Mouse (Mus musculus): ENCODE results near the gene Rlbp1. TPM values are rescaled to one million over a fixed set of nuclear protein-coding genes. Genes with fewer than 3 reads are reported as not detected.

Gene Rlbp1
- total RNA-seq, 4 experiments from 2014 or later: not detected

GRCm38 (mm10) chr7:79376516-79377275 lies 10.2 kb downstream of the Rlbp1 start:
- no peak for DNase-seq (ENCODE audit: low spot score in 2 of 2)

DNA sequence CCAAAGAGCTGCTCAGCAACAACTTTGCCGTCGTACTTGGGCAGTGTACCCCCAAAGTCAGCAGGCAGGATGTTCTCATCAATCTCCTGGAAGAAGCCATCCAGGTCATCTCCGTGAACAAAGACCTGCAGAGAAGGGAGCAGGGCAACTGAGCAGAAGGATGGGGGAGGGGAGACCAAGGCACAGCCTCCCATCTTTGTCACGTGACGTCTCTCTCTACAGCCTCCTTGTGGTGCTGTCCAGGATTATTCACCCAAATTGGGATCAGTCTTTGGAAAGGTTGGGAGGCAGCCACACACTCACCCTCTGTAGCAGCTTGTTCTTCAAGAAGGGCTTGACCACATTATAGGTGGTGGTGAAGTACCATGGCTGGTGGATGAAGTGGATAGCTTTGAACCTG lies 11.3 kb downstream of the Rlbp1 start:
- no peak for DNase-seq (ENCODE audit: low spot score in 2 of 2)

DNA sequence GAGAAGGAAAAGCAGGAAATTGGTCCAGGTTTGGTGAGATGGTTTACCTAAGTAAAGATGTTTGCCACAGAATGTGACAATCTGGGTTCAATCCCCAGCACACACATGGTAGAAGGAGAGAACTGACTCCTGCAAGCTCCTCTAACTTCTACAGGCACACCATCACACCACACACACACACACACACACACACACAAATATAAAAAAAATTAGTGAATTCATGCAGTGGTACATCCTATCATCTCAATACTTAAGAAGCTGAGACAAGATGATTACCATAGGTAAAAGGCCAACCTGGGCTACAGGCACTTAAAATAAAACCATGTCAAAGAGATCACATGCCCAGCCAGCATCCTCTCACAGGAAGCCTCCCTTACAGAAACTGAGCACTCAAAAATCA lies 12.8 kb downstream of the Rlbp1 start:
- DNase-seq (ENCODE audit: low spot score in 2 of 2): no peak

DNA sequence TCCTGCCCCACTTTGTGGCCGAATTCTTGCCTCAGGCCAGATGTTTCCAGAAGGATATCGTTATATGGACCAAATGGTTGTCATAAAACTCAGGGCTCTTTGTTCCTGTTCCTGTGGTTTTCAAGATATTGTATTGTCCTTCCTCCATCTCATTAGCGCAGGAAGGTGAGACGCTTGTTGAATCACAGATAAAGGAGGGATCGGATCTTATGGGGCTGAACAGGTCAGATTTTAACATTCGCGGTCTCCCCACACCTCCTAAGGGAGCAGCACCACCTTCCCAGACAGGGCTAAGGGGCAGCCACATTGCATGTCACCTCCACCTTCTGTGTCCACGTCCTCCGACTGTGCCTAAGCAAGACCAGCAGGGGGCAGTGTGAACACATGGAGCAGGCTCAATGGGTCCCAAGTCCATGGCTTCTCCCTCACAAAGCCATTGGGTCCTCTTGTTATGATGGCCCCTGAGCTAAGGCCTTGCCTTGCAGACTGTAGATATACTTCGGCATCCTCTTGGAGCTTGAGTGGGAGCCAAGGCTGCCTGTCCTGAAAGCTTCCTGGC lies 15.4 kb downstream of the Rlbp1 start:
- DNase-seq (ENCODE audit: low spot score in 2 of 2): no peak

DNA sequence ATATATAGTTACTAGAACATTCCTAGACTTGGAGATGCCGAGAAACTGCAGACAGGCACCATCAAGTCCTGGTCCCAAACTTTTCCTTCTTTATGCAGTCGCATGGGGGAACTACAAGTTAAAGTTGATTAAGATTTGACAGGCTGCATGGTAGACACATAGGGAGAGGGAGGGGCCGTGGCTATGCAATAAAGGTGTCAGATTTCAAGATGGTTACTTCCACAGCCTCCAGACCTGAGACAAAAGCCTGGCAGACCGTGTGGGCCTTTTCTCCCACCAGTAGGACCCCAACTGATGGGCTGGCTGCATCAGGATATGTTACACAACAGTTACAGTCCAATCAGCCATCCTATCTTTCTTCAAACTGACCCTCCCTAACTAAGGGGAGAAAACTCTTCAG lies 17.4 kb downstream of the Rlbp1 start:
- no peak for DNase-seq (ENCODE audit: low spot score in 2 of 2)

GRCm38 (mm10) chr7:79368664-79369063 lies 18.2 kb downstream of the Rlbp1 start:
- DNase-seq (ENCODE audit: low spot score in 2 of 2): no peak

DNA sequence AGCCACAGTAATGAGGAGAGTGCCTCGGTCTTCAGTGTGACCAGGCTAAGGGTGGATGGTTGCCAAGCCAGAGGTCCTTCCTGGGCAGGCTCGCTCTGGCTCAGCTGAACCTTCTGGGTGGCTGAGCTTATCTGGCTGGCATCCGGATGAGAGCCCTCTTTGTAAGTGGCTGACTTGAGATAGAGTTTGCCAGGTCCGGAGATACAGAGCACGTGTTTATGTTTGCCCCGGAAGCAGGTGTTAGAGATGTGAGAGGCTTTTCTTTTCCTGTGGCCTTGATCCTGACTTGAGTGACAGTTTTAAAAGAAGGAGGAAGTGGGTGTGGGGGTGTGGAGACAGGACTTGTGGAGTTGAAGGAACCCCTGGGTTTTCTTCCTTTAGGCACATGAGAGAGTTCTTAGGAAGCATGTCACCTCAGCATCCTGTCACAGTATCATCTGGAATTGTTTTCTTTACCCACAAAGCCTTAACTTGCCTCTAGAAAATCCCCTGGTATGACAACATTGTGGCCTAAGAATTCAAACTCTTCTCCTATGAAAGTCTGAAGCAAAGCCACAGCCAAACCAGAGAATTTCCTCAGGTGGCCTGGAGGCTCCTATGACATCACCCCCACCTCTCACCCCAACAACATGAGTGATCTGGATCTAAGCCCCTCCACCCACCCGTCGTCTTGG lies 23.3 kb downstream of the Rlbp1 start:
- no peak for DNase-seq (ENCODE audit: low spot score in 2 of 2)

GRCm38 (mm10) chr7:79362830-79363229 lies 24.0 kb downstream of the Rlbp1 start:
- DNase-seq (ENCODE audit: low spot score in 2 of 2): no peak

DNA sequence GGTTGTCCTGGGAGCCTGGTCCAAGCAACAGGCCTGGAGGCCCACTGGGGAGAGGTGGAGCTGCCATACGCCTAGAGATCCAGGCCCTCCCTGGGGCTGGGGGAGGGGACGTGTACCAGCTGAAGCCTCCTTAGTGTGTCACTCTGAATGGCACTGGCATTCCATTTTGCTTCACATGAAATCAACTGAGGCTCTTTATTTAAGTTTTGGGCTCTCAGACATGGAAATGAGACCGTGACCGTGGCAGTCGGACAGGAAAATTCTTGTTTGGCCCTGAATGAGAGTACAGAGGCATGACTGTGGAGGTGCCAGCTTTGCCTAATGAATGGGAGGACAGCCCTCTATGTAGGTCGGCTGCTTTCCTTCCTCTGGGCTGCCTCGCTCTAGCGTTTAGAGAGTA lies 24.6 kb downstream of the Rlbp1 start:
- DNase-seq (ENCODE audit: low spot score in 2 of 2): no peak

DNA sequence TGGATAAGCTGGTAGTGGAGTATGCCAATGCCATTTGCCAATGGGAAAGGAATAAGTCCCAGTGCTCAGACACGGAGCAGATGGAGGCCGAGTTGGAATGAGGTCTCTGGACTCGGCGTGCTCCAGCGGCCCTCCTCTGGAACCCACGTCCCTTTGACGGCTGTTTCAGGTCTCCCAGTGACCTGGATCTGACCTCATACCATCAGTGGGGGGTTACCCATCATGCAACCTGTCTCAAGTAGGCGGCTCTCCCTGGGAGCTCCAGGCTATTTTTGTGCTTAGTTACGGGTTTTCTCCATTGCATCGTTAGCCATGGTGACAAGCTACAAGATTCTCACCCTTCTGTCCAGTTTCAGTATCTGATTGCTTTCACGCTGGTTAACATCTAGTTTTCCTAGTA lies 26.8 kb downstream of the Rlbp1 start:
- DNase-seq (ENCODE audit: low spot score in 2 of 2): no peak

GRCm38 (mm10) chr7:79359183-79359435 lies 27.7 kb downstream of the Rlbp1 start:
- DNase-seq (ENCODE audit: low spot score in 2 of 2): no peak

GRCm38 (mm10) chr7:79358350-79359182 lies 28.3 kb downstream of the Rlbp1 start:
- DNase-seq (ENCODE audit: low spot score in 2 of 2): no peak

- peak; percentile 49 to 52 for DNase-seq (ENCODE audit: low spot score in 2 of 2)
Measured at GRCm38 (mm10) chr7:79349738-79350386, 37.0 kb downstream of the Rlbp1 start.

DNA sequence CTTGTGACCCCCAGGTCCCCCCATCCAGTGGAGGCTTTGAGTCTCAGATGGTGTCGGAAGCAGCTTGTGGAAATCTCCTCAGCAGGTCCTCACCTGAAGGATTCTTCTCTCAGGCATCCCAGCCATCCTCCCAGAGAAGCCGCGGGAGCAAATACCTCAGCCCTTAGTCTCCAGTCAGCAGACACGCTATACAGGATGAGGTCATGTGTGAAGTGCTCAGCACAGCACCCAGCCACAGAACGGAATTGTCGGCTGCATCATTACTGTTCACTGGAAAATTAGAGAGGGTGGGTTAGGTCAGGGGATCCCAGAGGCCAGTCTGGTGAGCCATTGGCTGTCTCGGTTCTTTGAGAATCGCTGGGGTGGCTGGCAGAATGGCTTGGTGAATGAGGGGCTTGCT lies 38.0 kb downstream of the Rlbp1 start:
- DNase-seq (ENCODE audit: low spot score in 2 of 2): no peak

GRCm38 (mm10) chr7:79347108-79347813 lies 39.6 kb downstream of the Rlbp1 start:
- DNase-seq (ENCODE audit: low spot score in 2 of 2): no peak

DNA sequence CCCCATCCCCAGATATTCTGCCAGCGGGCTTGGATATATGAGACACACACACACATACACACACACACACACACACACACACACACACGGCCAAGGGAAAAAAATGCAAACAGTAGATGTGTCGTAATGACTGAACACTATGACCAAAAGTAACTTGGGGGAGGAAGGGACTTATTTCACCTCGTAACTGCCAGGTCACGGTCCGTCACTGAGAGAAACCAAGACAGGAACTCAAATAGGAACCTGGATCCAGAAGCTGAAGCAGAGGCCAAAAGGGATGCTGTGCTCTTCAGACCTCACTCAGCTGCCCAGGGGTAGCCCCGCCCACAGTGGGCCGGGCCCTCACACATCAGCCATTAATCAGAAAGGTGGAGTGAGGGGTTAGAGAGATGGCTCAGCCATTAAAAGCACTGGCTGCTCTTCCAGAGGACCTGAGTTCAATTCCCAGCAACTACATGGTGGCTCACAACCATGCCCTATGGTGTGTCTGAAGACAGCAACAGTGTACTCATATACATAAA lies 40.2 kb downstream of the Rlbp1 start:
- DNase-seq (ENCODE audit: low spot score in 2 of 2): no peak

GRCm38 (mm10) chr7:79345902-79346301 lies 40.9 kb downstream of the Rlbp1 start:
- DNase-seq (ENCODE audit: low spot score in 2 of 2): no peak

- no peak for DNase-seq (ENCODE audit: low spot score in 2 of 2)
Measured at GRCm38 (mm10) chr7:79336362-79336910, 50.4 kb downstream of the Rlbp1 start.

GRCm38 (mm10) chr7:79333419-79333818 lies 53.4 kb downstream of the Rlbp1 start:
- DNase-seq (ENCODE audit: low spot score in 2 of 2): no peak

DNA sequence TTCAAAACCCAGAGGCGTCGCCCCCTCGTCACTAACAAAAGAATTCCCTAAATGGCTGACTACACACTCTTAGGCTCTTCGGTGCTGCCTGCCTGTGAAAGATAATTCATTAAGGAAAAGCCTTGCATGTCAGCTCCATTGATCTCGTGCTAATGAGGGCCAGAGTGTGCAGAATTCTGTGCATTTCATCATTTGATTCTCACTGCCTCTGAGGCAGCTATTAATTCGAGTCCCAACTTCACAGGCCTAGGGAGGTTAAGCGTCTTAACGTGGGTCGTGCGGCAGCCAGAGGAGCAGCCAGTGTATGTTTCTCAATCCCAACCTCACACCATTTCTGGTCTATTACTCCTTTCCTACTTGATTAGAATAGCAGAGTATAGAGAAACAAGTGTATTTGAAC lies 55.7 kb downstream of the Rlbp1 start:
- no peak for DNase-seq (ENCODE audit: low spot score in 2 of 2)
